Mouse (Mus musculus) liver, embryonic 14.5 days (tissue): ENCODE results near the gene Rsrp1. TPM values are rescaled to one million over a fixed set of nuclear protein-coding genes. Genes with fewer than 3 reads are reported as not detected.
A peak's percentile ranks its signal among the peaks of the same experiment; 100 is the strongest.

Experiments used
- ATAC-seq: fragments of 200-750 bp; cut with Nextera tagmentation; 2 replicates; pipeline ENCODE4 v1.8.0; 2017; ENCODE audit warnings: moderate number of reproducible peaks, mild to moderate bottlenecking, moderate library complexity; ENCODE audit not compliant: insufficient read depth
- DNase-seq, 3 experiments: peaks; one replicate each; pipeline ENCODE4 v3.0.0-alpha.2; 2012 to 2013; ENCODE audit warnings: low read depth in 3 of 3, low spot score in 3 of 3
- H3K27ac ChIP-seq: fragments of 300-500 bp; sonication (generic); 2 replicates; pipeline ENCODE4 v1.5.1; 2014; ENCODE audit warnings: moderate library complexity, mild to moderate bottlenecking, control low read depth, inconsistent platforms
- H3K27me3 ChIP-seq: fragments of 300-500 bp; sonication (generic); 2 replicates; pipeline ENCODE4 v1.6.1; 2014; ENCODE audit warnings: mild to moderate bottlenecking, low read length, moderate library complexity; ENCODE audit not compliant: control insufficient read depth, insufficient read depth
- H3K36me3 ChIP-seq: fragments of 300-500 bp; sonication (generic); replicated peaks from 2 replicates; pipeline ENCODE4 v1.6.1; 2014; ENCODE audit warnings: low read depth; ENCODE audit not compliant: control insufficient read depth, insufficient read depth
- H3K4me1 ChIP-seq, 2 experiments: fragments of 200-500 bp in 1 of 2; fragments of 300-500 bp in 1 of 2; sonication (generic) in 1 of 2; replicated peaks; 2 replicates each; pipeline ENCODE4 v1.6.1; 2012 to 2014; ENCODE audit warnings: antibody characterized with exemption in 1 of 2, inconsistent platforms in 1 of 2, low read length in 1 of 2; ENCODE audit not compliant: control insufficient read depth in 2 of 2, insufficient read depth in 2 of 2
- H3K4me2 ChIP-seq: fragments of 300-500 bp; sonication (generic); 2 replicates; pipeline ENCODE4 v1.6.1; 2014; ENCODE audit warnings: low read depth, mild to moderate bottlenecking, control low read depth, moderate library complexity
- H3K4me3 ChIP-seq, 2 experiments: fragments of 200-500 bp in 1 of 2; fragments of 300-500 bp in 1 of 2; sonication (generic) in 1 of 2; 2 replicates each; pipeline ENCODE4 v1.5.1; 2012 to 2014; ENCODE audit warnings: low read depth in 2 of 2, low read length in 2 of 2, mild to moderate bottlenecking in 2 of 2, control low read depth in 1 of 2, inconsistent platforms in 1 of 2, moderate library complexity in 1 of 2; ENCODE audit not compliant: insufficient read depth in 1 of 2
- H3K9ac ChIP-seq: fragments of 300-500 bp; sonication (generic); replicated peaks from 2 replicates; pipeline ENCODE4 v1.6.1; 2014; ENCODE audit warnings: mild to moderate bottlenecking, control low read depth, moderate library complexity
- H3K9me3 ChIP-seq: fragments of 300-500 bp; sonication (generic); 2 replicates; pipeline ENCODE4 v1.6.1; 2016; ENCODE audit warnings: low read length, mixed read lengths; ENCODE audit not compliant: control insufficient read depth
- CTCF ChIP-seq: IDR thresholded peaks from 2 replicates; pipeline ENCODE4 v1.5.1; 2016; ENCODE audit warnings: antibody characterized with exemption, low read depth, control low read depth
- EP300 ChIP-seq: IDR thresholded peaks from 2 replicates; pipeline ENCODE4 v1.6.1; 2016; ENCODE audit warnings: antibody characterized with exemption, low read depth
- WGBS: fragments of 180-500 bp; shearing (Covaris S2); extraction: QIAGEN DNeasy Blood & Tissue Kit; methylation state at CpG from one replicate; pipeline ENCODE4 v1.1.7; 2014; ENCODE audit not compliant: insufficient replicate concordance; 5-methylcytosine and 5-hydroxymethylcytosine counted together
- polyA plus RNA-seq, 2 experiments: library from polyadenylated mRNA; depleted of rRNA in 1 of 2; stranded (reverse) in 1 of 2; unstranded in 1 of 2; fragments of >200 nt; fragmentation: Nextera tagmentation in 1 of 2; extraction: Ambion mirVana in 1 of 2; gene quantifications; 2 replicates each; pipeline versions ENCODE4 v1.2.1 to v1.2.3; 2012 to 2014

The Rsrp1 gene
- polyA plus RNA-seq, 2 experiments: 151 to 228 TPM

DNA sequence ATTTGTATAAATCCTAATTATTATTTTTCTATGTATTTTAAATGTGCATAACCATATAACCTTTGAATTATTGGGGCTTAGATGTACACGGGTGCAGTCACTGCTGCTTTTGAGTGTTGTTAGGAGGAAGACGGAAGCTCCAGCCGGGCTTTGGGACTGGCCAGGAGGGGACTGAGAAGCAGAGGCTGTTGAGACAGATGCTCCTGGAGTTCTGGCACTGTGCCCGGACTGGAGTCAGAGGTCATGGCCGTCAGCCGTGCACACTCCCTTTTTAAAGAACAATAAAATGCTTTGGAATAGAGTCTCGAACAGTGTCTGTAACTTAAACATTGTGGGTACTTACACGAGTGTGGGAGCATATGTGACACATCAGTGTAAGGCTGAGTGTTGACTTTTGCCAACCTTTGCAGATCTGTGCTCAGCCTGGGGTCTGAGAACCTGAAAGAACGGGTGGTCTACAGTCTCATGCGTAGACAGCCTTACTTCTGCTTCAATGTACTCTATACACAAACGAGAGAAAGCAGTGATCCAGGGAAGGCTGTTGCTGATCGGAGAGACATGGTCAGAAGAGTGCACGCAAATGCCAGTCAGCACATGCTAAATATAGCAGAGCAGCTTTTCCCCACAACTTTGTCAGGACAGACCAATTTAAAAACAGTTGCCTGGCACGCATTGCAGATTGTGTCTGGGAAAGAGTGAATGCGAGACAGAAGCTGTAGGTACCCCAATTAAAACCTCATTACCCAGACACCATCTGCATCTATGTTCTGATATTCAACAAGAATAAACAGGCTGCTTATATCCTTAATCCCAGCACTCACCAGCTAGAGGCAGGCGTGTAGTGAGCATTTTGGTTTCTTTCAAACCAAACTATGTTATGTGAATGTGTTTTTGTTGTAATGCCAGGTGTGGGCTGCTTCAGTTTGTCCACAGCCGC is 14.1 kb downstream of the Rsrp1 start:
- no peak for ATAC-seq
- Histone ChIP-seq H3K9me3 (no peaks in the 10 kb centered on the region), H3K9ac (no peak overlapping the region), H3K4me3 (no peak overlapping the region), H3K27me3 (no peaks in the 10 kb centered on the region), H3K4me1 (no peaks in the 10 kb centered on the region), H3K4me2 (no peak overlapping the region), H3K27ac (no peak overlapping the region), H3K36me3 (peaks cover 51% of the 10 kb centered on the region)
- no peak for DNase-seq
- 74% methylated on average over 17 of the region's 17 CpGs for WGBS
- TF ChIP-seq CTCF: no peak
- no peak for TF ChIP-seq EP300

DNA sequence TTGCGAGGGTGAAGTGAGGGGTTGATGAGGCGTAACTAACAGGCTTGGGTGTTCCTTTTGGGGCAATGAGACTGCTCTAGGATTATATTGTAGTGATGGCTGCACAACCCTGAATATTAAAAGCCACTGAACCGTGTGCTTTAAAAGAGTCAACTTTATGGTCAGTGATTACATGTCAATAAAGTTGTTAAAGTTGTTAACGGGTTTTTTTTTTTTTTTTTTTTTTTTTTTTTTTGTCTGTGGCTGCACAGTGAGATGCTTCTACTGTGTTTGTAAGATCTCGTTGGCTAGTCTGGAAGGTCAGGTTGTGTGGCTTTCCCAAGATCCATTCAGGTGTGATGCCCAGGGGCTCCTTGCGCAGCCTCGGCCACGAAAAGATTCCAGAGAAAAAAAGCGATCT is 16.5 kb downstream of the Rsrp1 start:
- H3K9me3 ChIP-seq: no peaks in the 10 kb centered on the region
- H3K27ac ChIP-seq: no peak overlapping the region
- WGBS: 65% methylated on average over 9 of the region's 9 CpGs
- H3K36me3 ChIP-seq: peaks cover 27% of the 10 kb centered on the region
- DNase-seq (no peak), ATAC-seq (no peak)
- TF ChIP-seq EP300: no peak
- no peak for TF ChIP-seq CTCF
- no peak overlapping the region for H3K9ac ChIP-seq
- no peak overlapping the region for H3K4me3 ChIP-seq
- H3K27me3 ChIP-seq: peaks cover 4% of the 10 kb centered on the region
- H3K4me2 ChIP-seq: no peak overlapping the region
- no peaks in the 10 kb centered on the region for H3K4me1 ChIP-seq

DNA sequence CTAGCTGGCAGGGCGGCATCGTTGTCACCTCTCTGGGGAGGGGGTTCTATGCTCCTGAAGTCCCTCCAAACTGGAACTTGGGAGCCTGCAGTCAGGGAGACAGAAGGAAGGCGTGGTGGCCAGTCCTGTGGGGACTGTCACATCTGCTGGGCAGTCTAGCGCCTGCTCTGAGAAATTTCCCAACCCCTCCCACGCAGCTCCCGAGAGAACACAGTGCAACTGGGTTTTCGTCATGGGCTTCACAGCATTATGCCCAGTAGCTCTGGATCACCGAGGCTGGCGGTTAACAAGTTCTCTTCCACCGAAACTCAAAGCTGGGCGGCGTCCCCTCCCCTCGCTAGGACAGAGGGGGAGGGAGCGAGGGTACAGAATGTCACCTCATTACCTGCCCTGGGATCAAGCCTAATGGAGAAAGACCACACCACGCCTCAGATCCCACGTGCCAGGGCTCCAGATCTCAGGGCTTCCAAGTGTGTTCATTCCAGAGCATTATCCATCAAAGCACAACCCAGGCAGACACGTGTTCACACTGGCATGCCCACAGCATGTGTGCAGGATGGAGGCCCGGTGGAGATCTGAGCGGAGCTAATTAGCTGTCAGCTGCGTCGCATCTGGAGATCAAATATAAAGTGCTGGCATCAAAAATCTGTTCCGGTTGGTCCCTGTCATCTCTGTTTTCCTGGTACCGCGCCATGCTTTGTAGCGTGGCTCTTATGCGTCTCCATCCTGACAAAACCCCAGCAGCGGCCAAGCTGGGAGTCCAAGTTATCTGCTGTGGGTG is 20.6 kb downstream of the Rsrp1 start:
- Histone ChIP-seq H3K4me3 (no peak overlapping the region), H3K4me1 (peaks cover 0 to 3% of the 10 kb centered on the region in 2 experiments; a peak in 2 of 4 replicates), H3K36me3 (no peaks in the 10 kb centered on the region), H3K27ac (no peak overlapping the region), H3K9me3 (no peaks in the 10 kb centered on the region), H3K27me3 (peaks cover 4% of the 10 kb centered on the region), H3K4me2 (no peak overlapping the region), H3K9ac (no peak overlapping the region)
- WGBS: 54% methylated on average over 26 of the region's 27 CpGs
- no peak for DNase-seq
- no peak for ATAC-seq
- TF ChIP-seq EP300 (no peak), CTCF (no peak)

DNA sequence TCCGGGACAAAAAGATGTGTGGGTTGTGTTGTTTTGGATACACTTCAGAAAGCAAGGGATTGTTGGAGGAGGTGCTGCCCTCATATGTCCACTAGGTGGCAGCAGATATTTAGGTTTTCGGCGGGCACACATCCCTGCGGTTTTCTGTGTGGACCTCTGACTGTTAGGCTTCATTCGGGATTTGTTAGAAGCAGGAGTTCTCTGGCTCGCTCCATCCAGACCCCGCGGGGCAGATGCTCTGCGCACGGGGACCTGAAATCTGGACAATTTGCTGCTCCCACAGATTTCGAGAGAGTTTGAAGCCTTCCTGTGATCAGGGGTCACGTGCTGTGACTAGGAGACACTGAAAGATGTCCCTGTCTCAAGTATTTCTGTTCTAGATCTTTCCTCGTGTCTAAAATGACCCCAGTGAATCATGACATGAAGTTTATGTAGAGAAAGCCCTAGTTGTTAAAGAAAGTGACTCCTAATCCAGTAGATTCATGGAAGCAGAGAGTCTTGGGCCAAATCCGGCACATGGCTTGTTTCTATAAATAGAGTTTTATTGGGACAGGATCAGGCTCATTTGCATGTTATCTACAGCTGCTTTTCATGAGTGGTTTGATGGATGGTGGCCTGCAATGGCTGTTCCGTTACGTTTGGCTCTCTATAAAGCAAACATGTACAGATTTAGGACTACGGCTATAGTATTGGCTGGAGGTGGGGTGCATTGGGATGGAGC is 22.8 kb downstream of the Rsrp1 start:
- Histone ChIP-seq H3K4me2 (peak overlapping the region; percentile 41), H3K4me1 (peaks cover 0 to 3% of the 10 kb centered on the region in 2 experiments; a peak in 2 of 4 replicates), H3K4me3 (peak overlapping the region in 1 of 2 experiments; percentile 33; a peak in 2 of 4 replicates), H3K9me3 (no peaks in the 10 kb centered on the region), H3K27me3 (peaks cover 4% of the 10 kb centered on the region), H3K27ac (no peak overlapping the region), H3K9ac (no peak overlapping the region), H3K36me3 (no peaks in the 10 kb centered on the region)
- TF ChIP-seq EP300 (no peak), CTCF (peak; percentile 94)
- DNase-seq (peak in 2 of 3 experiments; percentile 39 to 44), ATAC-seq (peak; percentile 56; the same call in 1 of the 2 replicates)
- 8% methylated on average over 17 of the region's 17 CpGs for WGBS
